Mouse (Mus musculus) kidney, postnatal 14 days (tissue): Measurements from ENCODE around the gene Tmem177.

ENCODE experiments used
- DNase-seq: peaks from one replicate; pipeline ENCODE4 v3.0.0; 2022; ENCODE audit warnings: mixed read lengths

Gene Tmem177

GRCm38 (mm10) chr1:119912953-119913814 lies at the start of gene Tmem177:
Tmem177 (minus strand) TSS chr1:119913208.
- DNase-seq: peak; percentile 97

GRCm38 (mm10) chr1:119959920-119960319 lies 46.9 kb upstream of the Tmem177 start:
- DNase-seq: no peak

- DNase-seq: no peak
These were observed 46.5 kb upstream of the Tmem177 start for GRCm38 (mm10) chr1:119959464-119959863.

GRCm38 (mm10) chr1:119957716-119958222 lies 44.8 kb upstream of the Tmem177 start:
- DNase-seq: no peak

- DNase-seq: no peak
These were observed 41.7 kb upstream of the Tmem177 start for GRCm38 (mm10) chr1:119954680-119955079.

GRCm38 (mm10) chr1:119953456-119953855 lies 40.4 kb upstream of the Tmem177 start:
- no peak for DNase-seq

GRCm38 (mm10) chr1:119950086-119950485 lies 37.1 kb upstream of the Tmem177 start:
- no peak for DNase-seq

- no peak for DNase-seq
These were observed 23.9 kb upstream of the Tmem177 start for GRCm38 (mm10) chr1:119936861-119937260.

GRCm38 (mm10) chr1:119931421-119932150 lies 18.6 kb upstream of the Tmem177 start:
- no peak for DNase-seq

GRCm38 (mm10) chr1:119929715-119930114 lies 16.7 kb upstream of the Tmem177 start:
- peak; percentile 19 for DNase-seq

GRCm38 (mm10) chr1:119919299-119919698 lies 6.3 kb upstream of the Tmem177 start:
- peak; percentile 26 for DNase-seq

- DNase-seq: no peak
These were observed 3.9 kb upstream of the Tmem177 start for GRCm38 (mm10) chr1:119916823-119917371.

GRCm38 (mm10) chr1:119907206-119907748 lies 5.7 kb downstream of the Tmem177 start:
- no peak for DNase-seq

GRCm38 (mm10) chr1:119903231-119903620 lies 9.8 kb downstream of the Tmem177 start:
- DNase-seq: no peak

- peak; percentile 7 for DNase-seq
These were observed 10.3 kb downstream of the Tmem177 start for GRCm38 (mm10) chr1:119902551-119903230.

- peak; percentile 36 for DNase-seq
These were observed 13.5 kb downstream of the Tmem177 start for GRCm38 (mm10) chr1:119899195-119900123.

- DNase-seq: peak; percentile 63
These were observed 18.1 kb downstream of the Tmem177 start for GRCm38 (mm10) chr1:119894936-119895335.

GRCm38 (mm10) chr1:119893600-119893999 lies 19.4 kb downstream of the Tmem177 start:
- no peak for DNase-seq

- DNase-seq: no peak
These were observed 20.1 kb downstream of the Tmem177 start for GRCm38 (mm10) chr1:119892933-119893332.

GRCm38 (mm10) chr1:119891865-119892264 lies 21.1 kb downstream of the Tmem177 start:
- no peak for DNase-seq

GRCm38 (mm10) chr1:119891149-119891548 lies 21.9 kb downstream of the Tmem177 start:
- DNase-seq: no peak
